Mouse (Mus musculus): Measurements from ENCODE around the gene Syne3. TPM values are rescaled to one million over a fixed set of nuclear protein-coding genes. Genes with fewer than 3 reads are reported as not detected.

The Syne3 gene
- polyA plus RNA-seq, 1 experiment from 2014 or later, result 0.08 TPM

GRCm38 (mm10) chr12:105000487-105001283, 8.9 kb downstream of the Syne3 start:
- no peak overlapping the region for H3K27ac ChIP-seq (ENCODE audit: low read depth)
- H3K4me2 ChIP-seq (ENCODE audit: low read length), result no peak overlapping the region
- DNase-seq (ENCODE audit: low spot score) (no peak), ATAC-seq (replicated peaks; ENCODE audit: low FRiP score, low TSS enrichment, low read depth) (no peak)
- H3K27me3 ChIP-seq (replicated peaks; ENCODE audit: control insufficient read depth, insufficient read depth, low read length), result no peaks in the 10 kb centered on the region
- H3K9ac ChIP-seq (ENCODE audit: low read length), result no peak overlapping the region
- no peak overlapping the region for H3K4me3 ChIP-seq (ENCODE audit: low read depth, low read length)
- no peaks in the 10 kb centered on the region for H3K36me3 ChIP-seq (ENCODE audit: control insufficient read depth, insufficient read depth, low read length)
- no peaks in the 10 kb centered on the region for H3K9me3 ChIP-seq (ENCODE audit: control insufficient read depth, low read length)
- peaks cover 3% of the 10 kb centered on the region; the same call in 1 of the 2 replicates for H3K4me1 ChIP-seq (replicated peaks; ENCODE audit: control insufficient read depth, insufficient read depth, low read length)
- 67% methylated on average over 9 of the region's 9 CpGs for WGBS

- 61% methylated on average over 8 of the region's 8 CpGs for WGBS
- H3K4me3 ChIP-seq (ENCODE audit: low read depth, low read length), result no peak overlapping the region
- H3K4me1 ChIP-seq (replicated peaks; ENCODE audit: control insufficient read depth, insufficient read depth, low read length), result peaks cover 3% of the 10 kb centered on the region; the same call in 1 of the 2 replicates
- H3K27me3 ChIP-seq (replicated peaks; ENCODE audit: control insufficient read depth, insufficient read depth, low read length), result no peaks in the 10 kb centered on the region
- no peak overlapping the region for H3K4me2 ChIP-seq (ENCODE audit: low read length)
- no peak overlapping the region for H3K27ac ChIP-seq (ENCODE audit: low read depth)
- H3K36me3 ChIP-seq (ENCODE audit: control insufficient read depth, insufficient read depth, low read length), result no peaks in the 10 kb centered on the region
- H3K9me3 ChIP-seq (ENCODE audit: control insufficient read depth, low read length), result no peaks in the 10 kb centered on the region
- H3K9ac ChIP-seq (ENCODE audit: low read length), result no peak overlapping the region
- DNase-seq (ENCODE audit: low spot score) (no peak), ATAC-seq (replicated peaks; ENCODE audit: low FRiP score, low TSS enrichment, low read depth) (no peak)
These were observed 10.4 kb downstream of the Syne3 start for GRCm38 (mm10) chr12:104999171-104999570.

- WGBS, result 74% methylated on average over 6 of the region's 6 CpGs
- peaks cover 1% of the 10 kb centered on the region; the same call in 1 of the 2 replicates for H3K4me1 ChIP-seq (replicated peaks; ENCODE audit: control insufficient read depth, insufficient read depth, low read length)
- H3K27ac ChIP-seq (ENCODE audit: low read depth), result no peak overlapping the region
- H3K4me2 ChIP-seq (ENCODE audit: low read length), result no peak overlapping the region
- DNase-seq (ENCODE audit: low spot score), result no peak
- no peaks in the 10 kb centered on the region for H3K27me3 ChIP-seq (replicated peaks; ENCODE audit: control insufficient read depth, insufficient read depth, low read length)
- H3K9ac ChIP-seq (ENCODE audit: low read length), result no peak overlapping the region
- ATAC-seq (replicated peaks; ENCODE audit: low FRiP score, low TSS enrichment, low read depth), result no peak
- no peak overlapping the region for H3K4me3 ChIP-seq (ENCODE audit: low read depth, low read length)
- no peaks in the 10 kb centered on the region for H3K9me3 ChIP-seq (ENCODE audit: control insufficient read depth, low read length)
- H3K36me3 ChIP-seq (ENCODE audit: control insufficient read depth, insufficient read depth, low read length), result no peaks in the 10 kb centered on the region
These were observed 11.1 kb downstream of the Syne3 start for GRCm38 (mm10) chr12:104998541-104998940.

- 73% methylated on average over 10 of the region's 10 CpGs for WGBS
- H3K27ac ChIP-seq (ENCODE audit: low read depth), result no peak overlapping the region
- no peak overlapping the region for H3K9ac ChIP-seq (ENCODE audit: low read length)
These were observed 11.8 kb downstream of the Syne3 start for GRCm38 (mm10) chr12:104997641-104998293.

GRCm38 (mm10) chr12:104997159-104997558, 12.4 kb downstream of the Syne3 start:
- ATAC-seq (replicated peaks; ENCODE audit: low FRiP score, low TSS enrichment, low read depth), result no peak
- WGBS, result 72% methylated on average over 10 of the region's 10 CpGs
- Histone ChIP-seq H3K4me1 (replicated peaks; ENCODE audit: control insufficient read depth, insufficient read depth, low read length) (no peaks in the 10 kb centered on the region), H3K27ac (ENCODE audit: low read depth) (no peak overlapping the region), H3K27me3 (replicated peaks; ENCODE audit: control insufficient read depth, insufficient read depth, low read length) (no peaks in the 10 kb centered on the region), H3K9ac (ENCODE audit: low read length) (no peak overlapping the region), H3K4me3 (ENCODE audit: low read depth, low read length) (no peak overlapping the region), H3K9me3 (ENCODE audit: control insufficient read depth, low read length) (no peaks in the 10 kb centered on the region), H3K36me3 (ENCODE audit: control insufficient read depth, insufficient read depth, low read length) (no peaks in the 10 kb centered on the region), H3K4me2 (ENCODE audit: low read length) (no peak overlapping the region)
- no peak for DNase-seq (ENCODE audit: low spot score)

More at GRCm38 (mm10) chr12:104997641-104998293, 11.8 kb downstream of the Syne3 start:
- H3K4me3 ChIP-seq (ENCODE audit: low read depth, low read length), result no peak overlapping the region
- H3K36me3 ChIP-seq (ENCODE audit: control insufficient read depth, insufficient read depth, low read length), result no peaks in the 10 kb centered on the region
- no peaks in the 10 kb centered on the region for H3K4me1 ChIP-seq (replicated peaks; ENCODE audit: control insufficient read depth, insufficient read depth, low read length)
- ATAC-seq (replicated peaks; ENCODE audit: low FRiP score, low TSS enrichment, low read depth) (no peak), DNase-seq (ENCODE audit: low spot score) (no peak)
- H3K4me2 ChIP-seq (ENCODE audit: low read length), result no peak overlapping the region
- no peaks in the 10 kb centered on the region for H3K27me3 ChIP-seq (replicated peaks; ENCODE audit: control insufficient read depth, insufficient read depth, low read length)
- no peaks in the 10 kb centered on the region for H3K9me3 ChIP-seq (ENCODE audit: control insufficient read depth, low read length)

GRCm38 (mm10) chr12:104996012-104996728, 13.4 kb downstream of the Syne3 start:
- no peak for DNase-seq (ENCODE audit: low spot score)
- H3K27ac ChIP-seq (ENCODE audit: low read depth), result no peak overlapping the region
- H3K27me3 ChIP-seq (replicated peaks; ENCODE audit: control insufficient read depth, insufficient read depth, low read length), result no peaks in the 10 kb centered on the region
- no peaks in the 10 kb centered on the region for H3K9me3 ChIP-seq (ENCODE audit: control insufficient read depth, low read length)
- no peaks in the 10 kb centered on the region for H3K36me3 ChIP-seq (ENCODE audit: control insufficient read depth, insufficient read depth, low read length)
- no peak overlapping the region for H3K4me3 ChIP-seq (ENCODE audit: low read depth, low read length)
- no peaks in the 10 kb centered on the region for H3K4me1 ChIP-seq (replicated peaks; ENCODE audit: control insufficient read depth, insufficient read depth, low read length)
- H3K9ac ChIP-seq (ENCODE audit: low read length), result no peak overlapping the region
- ATAC-seq (replicated peaks; ENCODE audit: low FRiP score, low TSS enrichment, low read depth), result 0 out of 2 replicates have a peak, but pooled peaks have one; percentile 30
- 83% methylated on average over 9 of the region's 9 CpGs for WGBS
- H3K4me2 ChIP-seq (ENCODE audit: low read length), result no peak overlapping the region

GRCm38 (mm10) chr12:104995259-104995876, 14.2 kb downstream of the Syne3 start:
- no peak for DNase-seq (ENCODE audit: low spot score)
- 81% methylated on average over 12 of the region's 12 CpGs for WGBS
- Histone ChIP-seq H3K36me3 (ENCODE audit: control insufficient read depth, insufficient read depth, low read length) (no peaks in the 10 kb centered on the region), H3K4me2 (ENCODE audit: low read length) (no peak overlapping the region), H3K9ac (ENCODE audit: low read length) (no peak overlapping the region), H3K9me3 (ENCODE audit: control insufficient read depth, low read length) (no peaks in the 10 kb centered on the region), H3K27me3 (replicated peaks; ENCODE audit: control insufficient read depth, insufficient read depth, low read length) (no peaks in the 10 kb centered on the region), H3K27ac (ENCODE audit: low read depth) (no peak overlapping the region), H3K4me1 (replicated peaks; ENCODE audit: control insufficient read depth, insufficient read depth, low read length) (no peaks in the 10 kb centered on the region), H3K4me3 (ENCODE audit: low read depth, low read length) (no peak overlapping the region)
- ATAC-seq (replicated peaks; ENCODE audit: low FRiP score, low TSS enrichment, low read depth), result no peak

GRCm38 (mm10) chr12:104992838-104993237, 16.8 kb downstream of the Syne3 start:
- no peak overlapping the region for H3K27ac ChIP-seq (ENCODE audit: low read depth)
- no peaks in the 10 kb centered on the region for H3K9me3 ChIP-seq (ENCODE audit: control insufficient read depth, low read length)
- no peak for ATAC-seq (replicated peaks; ENCODE audit: low FRiP score, low TSS enrichment, low read depth)
- H3K4me2 ChIP-seq (ENCODE audit: low read length), result no peak overlapping the region
- H3K4me1 ChIP-seq (replicated peaks; ENCODE audit: control insufficient read depth, insufficient read depth, low read length), result no peaks in the 10 kb centered on the region
- no peaks in the 10 kb centered on the region for H3K36me3 ChIP-seq (ENCODE audit: control insufficient read depth, insufficient read depth, low read length)
- H3K9ac ChIP-seq (ENCODE audit: low read length), result no peak overlapping the region
- H3K4me3 ChIP-seq (ENCODE audit: low read depth, low read length), result no peak overlapping the region
- H3K27me3 ChIP-seq (replicated peaks; ENCODE audit: control insufficient read depth, insufficient read depth, low read length), result no peaks in the 10 kb centered on the region
- no peak for DNase-seq (ENCODE audit: low spot score)
- WGBS, result 71% methylated on average over 8 of the region's 8 CpGs

Data from intestine, embryonic 14.5 days (tissue).